Mouse (Mus musculus): ENCODE measurements around the gene Mgat3. TPM values are rescaled to one million over a fixed set of nuclear protein-coding genes. Genes with fewer than 3 reads are reported as not detected.

Mgat3 gene
- polyA plus RNA-seq, 1 experiment: 65.1 TPM

DNA sequence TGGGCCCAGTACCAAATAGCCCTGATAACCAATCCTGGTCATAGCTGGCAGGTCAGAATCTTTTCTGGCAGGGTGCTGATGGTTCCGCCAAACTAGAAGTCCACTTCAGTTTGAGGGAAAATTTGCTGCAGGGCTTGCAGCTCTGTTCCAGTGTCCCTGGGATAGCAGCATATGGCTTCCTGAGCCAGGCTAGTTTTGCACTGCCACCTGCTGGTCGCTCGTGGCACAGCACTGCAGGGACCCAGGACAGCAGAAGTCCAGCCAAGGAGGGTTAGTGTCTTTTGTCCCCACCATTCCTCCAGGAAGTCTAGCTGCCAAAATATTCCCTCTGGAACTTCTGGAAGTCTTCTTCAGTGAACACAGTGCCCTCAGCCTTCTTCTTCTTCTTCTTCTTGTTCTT is 87.2 kb downstream of the Mgat3 start:
- no peak overlapping the region for H3K4me3 ChIP-seq (ENCODE audit: insufficient read depth, low read depth, low read length)
- 5% methylated on average over 3 of the region's 3 CpGs for WGBS
- peaks cover 13% of the 10 kb centered on the region for H3K4me1 ChIP-seq (ENCODE audit: control insufficient read depth, insufficient read depth, low read length)
- TF ChIP-seq CTCF (IDR thresholded peaks at IDR 0.05; ENCODE audit: insufficient read depth, low read depth, low read length): peak; percentile 83
- TF ChIP-seq POLR2A (IDR thresholded peaks at IDR 0.05; ENCODE audit: insufficient read depth, low read depth, low read length): no peak
- H3K27ac ChIP-seq (ENCODE audit: insufficient read depth, low read depth, low read length): no peak overlapping the region

GRCm38 (mm10) chr15:80261100-80261499 is 87.6 kb downstream of the Mgat3 start:
- Histone ChIP-seq H3K27ac (ENCODE audit: insufficient read depth, low read depth, low read length) (no peak overlapping the region), H3K4me1 (ENCODE audit: control insufficient read depth, insufficient read depth, low read length) (peaks cover 13% of the 10 kb centered on the region), H3K4me3 (ENCODE audit: insufficient read depth, low read depth, low read length) (no peak overlapping the region)
- 81% methylated on average over 7 of the region's 7 CpGs for WGBS
- TF ChIP-seq POLR2A (IDR thresholded peaks at IDR 0.05; ENCODE audit: insufficient read depth, low read depth, low read length) (no peak), CTCF (IDR thresholded peaks at IDR 0.05; ENCODE audit: insufficient read depth, low read depth, low read length) (no peak)

DNA sequence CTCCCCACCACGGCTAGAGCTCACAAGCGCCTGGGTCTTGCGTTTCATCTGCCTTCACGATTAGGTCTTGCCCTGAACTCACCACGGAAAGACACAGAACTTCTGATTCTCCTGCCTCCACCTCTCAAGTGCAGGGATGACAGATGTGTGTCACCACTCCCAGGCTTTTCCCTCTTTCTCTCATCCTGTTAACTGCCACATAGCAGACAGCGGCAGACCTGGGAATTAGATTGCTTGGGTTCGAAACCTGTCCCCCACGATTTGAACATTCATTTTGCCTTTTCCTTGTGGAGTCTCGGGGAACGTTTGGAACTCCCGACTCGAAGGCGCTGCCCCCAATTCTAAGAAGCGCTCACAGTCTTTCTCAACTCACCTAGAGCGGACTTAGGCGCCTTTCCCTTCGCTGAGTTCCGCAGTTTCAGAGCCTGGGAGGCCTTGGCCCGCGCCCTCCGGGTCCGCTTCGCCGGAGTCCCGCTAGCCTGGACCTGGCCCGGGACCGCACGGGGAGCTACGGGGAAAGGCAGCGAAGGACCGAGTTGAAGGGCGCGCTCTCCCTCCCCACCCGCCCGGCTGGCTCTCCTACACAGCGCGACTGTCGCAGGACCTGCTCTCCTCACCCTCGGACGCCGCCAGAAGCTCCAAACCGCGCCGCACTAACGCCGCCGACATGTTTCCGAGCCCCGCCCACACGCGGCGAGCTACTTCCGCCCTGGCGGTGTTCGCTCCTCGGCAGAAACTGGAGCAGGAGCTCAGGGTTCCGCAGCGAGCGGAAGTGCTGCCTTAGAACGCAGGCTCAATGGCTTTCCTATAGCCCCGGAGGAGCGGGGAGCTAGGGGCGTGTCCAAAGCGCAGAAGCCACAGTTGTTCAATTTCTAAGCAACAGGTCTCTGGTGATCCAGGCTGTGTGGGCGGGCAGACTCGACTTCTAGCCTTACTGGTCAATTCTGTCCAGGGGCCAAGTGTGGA is 90.4 kb downstream of the Mgat3 start, which contains the start of gene Rps19bp1:
Gene Rps19bp1, minus strand, starts transcription at position 706 of the 966 bp plus-strand sequence.
- TF ChIP-seq CTCF (IDR thresholded peaks at IDR 0.05; ENCODE audit: insufficient read depth, low read depth, low read length) (no peak), POLR2A (IDR thresholded peaks at IDR 0.05; ENCODE audit: insufficient read depth, low read depth, low read length) (peak; percentile 70)
- H3K27ac ChIP-seq (ENCODE audit: insufficient read depth, low read depth, low read length): peak within 1 kb of the TSS; percentile 6; the same call in 1 of the 2 replicates
- peaks cover 8% of the 10 kb centered on the region for H3K4me1 ChIP-seq (ENCODE audit: control insufficient read depth, insufficient read depth, low read length)
- WGBS: under 1% methylated on average over 66 of the region's 66 CpGs
- peak within 1 kb of the TSS; percentile 91 for H3K4me3 ChIP-seq (ENCODE audit: insufficient read depth, low read depth, low read length)

Other genes with a start within 250 kb of the Mgat3 start
- gene Cbx7, start 202.6 kb upstream of the Mgat3 start, polyA plus RNA-seq (2012; ENCODE audit: insufficient read depth, insufficient read length, low replicate concordance, missing spikeins): not detected in 2 replicates
- not detected in 2 replicates for gene Pdgfb, start 158.7 kb upstream of the Mgat3 start, polyA plus RNA-seq (2012; ENCODE audit: insufficient read depth, insufficient read length, low replicate concordance, missing spikeins)
- gene Syngr1, start 82.4 kb upstream of the Mgat3 start, polyA plus RNA-seq (2012; ENCODE audit: insufficient read depth, insufficient read length, low replicate concordance, missing spikeins): 72.7 TPM in 1 of 2 replicates, not detected in the other
- gene Rpl3, start 81.9 kb upstream of the Mgat3 start, polyA plus RNA-seq (2012; ENCODE audit: insufficient read depth, insufficient read length, low replicate concordance, missing spikeins): 3,528 TPM in 1 of 2 replicates, not detected in the other
- gene Tab1, start 40.6 kb upstream of the Mgat3 start, polyA plus RNA-seq (2012; ENCODE audit: insufficient read depth, insufficient read length, low replicate concordance, missing spikeins): not detected in 2 replicates
- not detected in 2 replicates for gene Mief1, start 60.3 kb downstream of the Mgat3 start, polyA plus RNA-seq (2012; ENCODE audit: insufficient read depth, insufficient read length, low replicate concordance, missing spikeins)
- gene AC140267.1, start 62.1 kb downstream of the Mgat3 start, polyA plus RNA-seq (2012; ENCODE audit: insufficient read depth, insufficient read length, low replicate concordance, missing spikeins): not detected in 2 replicates
- not detected in 2 replicates for gene Atf4, start 81.5 kb downstream of the Mgat3 start, polyA plus RNA-seq (2012; ENCODE audit: insufficient read depth, insufficient read length, low replicate concordance, missing spikeins)
- gene Rps19bp1, start 90.6 kb downstream of the Mgat3 start, polyA plus RNA-seq (2012; ENCODE audit: insufficient read depth, insufficient read length, low replicate concordance, missing spikeins): not detected in 2 replicates
- not detected in 2 replicates for gene Cacna1i, start 113.5 kb downstream of the Mgat3 start, polyA plus RNA-seq (2012; ENCODE audit: insufficient read depth, insufficient read length, low replicate concordance, missing spikeins)

Measured in olfactory bulb, adult 2 months (tissue).